Mouse (Mus musculus) fibroblast of lung, adult 2 months (primary cell): ENCODE results near the gene Plekhh1.

Experiments used
- DNase-seq: peaks from one replicate; pipeline ENCODE4 v3.0.0-alpha.2; 2011; ENCODE audit warnings: low read depth

Gene Plekhh1

GRCm38 (mm10) chr12:79072576-79072975 lies 43.6 kb downstream of the Plekhh1 start:
- no peak for DNase-seq

- no peak for DNase-seq
These were observed 44.4 kb downstream of the Plekhh1 start for GRCm38 (mm10) chr12:79073362-79073761.

GRCm38 (mm10) chr12:79089182-79089812 lies 60.3 kb downstream of the Plekhh1 start, which contains the start of gene Pigh:
TSS of gene Pigh (minus strand) at chr12:79089651.
- DNase-seq: peak; percentile 54

GRCm38 (mm10) chr12:79092569-79092968 lies 63.6 kb downstream of the Plekhh1 start:
- no peak for DNase-seq

GRCm38 (mm10) chr12:79097106-79097752 lies 68.3 kb downstream of the Plekhh1 start:
- no peak for DNase-seq

- no peak for DNase-seq
These were observed 74.8 kb downstream of the Plekhh1 start for GRCm38 (mm10) chr12:79103773-79104172.

- DNase-seq: no peak
These were observed 75.6 kb downstream of the Plekhh1 start for GRCm38 (mm10) chr12:79104544-79104943.

GRCm38 (mm10) chr12:79105312-79105711 lies 76.3 kb downstream of the Plekhh1 start:
- DNase-seq: no peak

- no peak for DNase-seq
These were observed 90.0 kb downstream of the Plekhh1 start for GRCm38 (mm10) chr12:79118991-79119390.

- DNase-seq: peak; percentile 12
These were observed 93.9 kb downstream of the Plekhh1 start for GRCm38 (mm10) chr12:79122820-79123219.

- no peak for DNase-seq
These were observed 101.6 kb downstream of the Plekhh1 start, which contains the start of gene Arg2 for GRCm38 (mm10) chr12:79130299-79131177. TSS of gene Arg2 (plus strand) at chr12:79130777.
